ENCODE assay signal across 18 mouse cellular contexts in the genomic region with DNA sequence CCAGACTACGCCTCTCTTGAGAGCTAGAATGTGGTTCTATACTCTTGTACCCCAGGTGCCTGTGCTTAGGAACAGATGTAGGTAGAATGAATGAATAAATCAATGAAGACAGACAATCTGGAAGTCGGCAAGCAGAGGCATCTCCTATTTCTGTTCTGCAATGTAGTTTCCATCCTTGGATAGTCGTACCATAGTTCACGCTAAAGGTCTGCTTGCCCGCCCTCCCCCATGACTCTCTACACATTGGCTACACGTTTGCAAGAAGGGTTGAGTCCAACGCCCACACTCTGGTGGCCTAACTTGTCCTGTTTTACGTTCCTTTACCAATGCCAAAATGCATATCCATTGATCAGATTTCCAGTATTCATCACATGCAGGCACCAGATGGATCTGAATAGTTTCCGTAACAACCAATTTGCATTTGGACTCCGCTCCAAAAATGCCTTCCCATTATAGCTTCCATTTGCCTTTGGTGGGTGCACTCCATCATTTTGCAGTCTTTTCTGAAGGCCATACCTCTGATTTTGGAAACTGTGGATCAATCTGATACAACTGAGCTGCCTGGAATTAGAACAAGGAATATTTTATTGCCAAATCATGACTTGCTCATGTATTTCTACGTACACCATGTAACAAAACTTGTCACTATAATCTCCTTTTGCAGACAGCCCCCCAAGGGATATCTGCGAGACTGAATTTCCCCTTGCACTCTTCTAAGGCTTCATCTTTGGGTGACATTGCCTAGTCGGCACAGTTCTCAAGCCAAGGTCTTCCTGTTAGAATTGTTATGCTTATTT.
DNase-seq lines count a peak whose midpoint lies in the region; ATAC-seq lines count a peak whose summit lies in the region.
"Had no signal": no experiment of that assay in that cellular context is flagged by ENCODE, and none has a peak within 500 bp of the region (broad histone marks: within the 10 kb centered on the region; RNA-seq: fewer than 3 reads in every experiment).

No protein-coding gene starts in this region.

- ATAC-seq in forebrain, embryonic 14.5 days, result peak; percentile 60; the same call in 1 of the 2 replicates
- no peak for ATAC-seq in forebrain, embryonic 11.5 days (replicated peaks; ENCODE audit: low FRiP score)
- ATAC-seq in forebrain, embryonic 16.5 days, result peak; percentile 78
- no peak for ATAC-seq in inflammation-experienced regulatory T-cells, adult 6 months
- ATAC-seq: activated CD4-positive, CD25-positive, alpha-beta regulatory T cell, adult 4 months; intestine, embryonic 16.5 days had no signal

- no peaks in the 10 kb centered on the region for H3K27me3 ChIP-seq in forebrain, embryonic 14.5 days (replicated peaks; ENCODE audit: control insufficient read depth, insufficient read depth, low read length)
- no peaks in the 10 kb centered on the region for H3K27me3 ChIP-seq in forebrain, embryonic 11.5 days (ENCODE audit: control insufficient read depth, insufficient read depth, low read length)
- H3K27me3 ChIP-seq in forebrain, embryonic 16.5 days (replicated peaks; ENCODE audit: control insufficient read depth, insufficient read depth, low read length), result no peaks in the 10 kb centered on the region
- H3K27me3 ChIP-seq: neural tube, embryonic 12.5 days; stomach, embryonic 15.5 days had no signal

- peaks cover 10% of the 10 kb centered on the region for H3K4me1 ChIP-seq in forebrain, embryonic 14.5 days (ENCODE audit: control insufficient read depth, insufficient read depth, low read length)
- H3K4me1 ChIP-seq in forebrain, embryonic 11.5 days (replicated peaks; ENCODE audit: control insufficient read depth, insufficient read depth, low read length), result no peaks in the 10 kb centered on the region
- peaks cover 15% of the 10 kb centered on the region for H3K4me1 ChIP-seq in forebrain, embryonic 16.5 days (replicated peaks; ENCODE audit: control insufficient read depth, insufficient read depth, low read length)
- H3K4me1 ChIP-seq: neural tube, embryonic 12.5 days; stomach, embryonic 15.5 days had no signal

- no peaks in the 10 kb centered on the region for H3K36me3 ChIP-seq in forebrain, embryonic 14.5 days (ENCODE audit: control insufficient read depth, insufficient read depth, low read length)
- no peaks in the 10 kb centered on the region for H3K36me3 ChIP-seq in forebrain, embryonic 11.5 days (ENCODE audit: control insufficient read depth, insufficient read depth, low read length)
- H3K36me3 ChIP-seq in forebrain, embryonic 16.5 days (ENCODE audit: control insufficient read depth, insufficient read depth), result no peaks in the 10 kb centered on the region
- H3K36me3 ChIP-seq: neural tube, embryonic 12.5 days; stomach, embryonic 15.5 days had no signal

- H3K27ac ChIP-seq in forebrain, embryonic 14.5 days (ENCODE audit: low read depth, low read length), result peak overlapping the region; percentile 23; the same call in 1 of the 2 replicates
- no peak overlapping the region for H3K27ac ChIP-seq in forebrain, embryonic 11.5 days (ENCODE audit: low read depth, low read length)
- peak overlapping the region; percentile 84 for H3K27ac ChIP-seq in forebrain, embryonic 16.5 days (ENCODE audit: low read length)
- H3K27ac ChIP-seq: liver, embryonic 14.5 days; neural tube, embryonic 12.5 days; stomach, embryonic 15.5 days had no signal

- peak; percentile 78 for DNase-seq in forebrain, embryonic 14.5 days (ENCODE audit: low spot score)
- no peak for DNase-seq in forebrain, embryonic 11.5 days (ENCODE audit: low spot score)
- peak; percentile 68 to 70 for DNase-seq in layer of hippocampus, adult 8-10 months (ENCODE audit: low spot score in 2 of 2)
- peak; percentile 20 for DNase-seq in right cerebral cortex, postnatal 14 days
- DNase-seq in heart, adult 8-10 months (ENCODE audit: low spot score), result no peak
- DNase-seq in thymus, postnatal 0 days (ENCODE audit: low spot score), result no peak
- DNase-seq: adrenal gland, postnatal 36 days; cerebellum, postnatal 25 days; kidney, postnatal 25 days; lung, postnatal 14 days; thymus, postnatal 36 days had no signal

- 57% methylated on average over 13 of the region's 13 CpGs for WGBS in forebrain, embryonic 14.5 days
- WGBS in forebrain, embryonic 11.5 days, result 90% methylated on average over 13 of the region's 13 CpGs
- 47% methylated on average over 13 of the region's 13 CpGs for WGBS in forebrain, embryonic 16.5 days

- H3K9me3 ChIP-seq in forebrain, embryonic 14.5 days (replicated peaks; ENCODE audit: control insufficient read depth, low read length), result no peaks in the 10 kb centered on the region
- H3K9me3 ChIP-seq in forebrain, embryonic 11.5 days (ENCODE audit: control insufficient read depth, low read length), result no peaks in the 10 kb centered on the region
- no peaks in the 10 kb centered on the region for H3K9me3 ChIP-seq in forebrain, embryonic 16.5 days (ENCODE audit: control insufficient read depth, low read length)
- H3K9me3 ChIP-seq: neural tube, embryonic 12.5 days; stomach, embryonic 15.5 days had no signal

- H3K4me2 ChIP-seq in forebrain, embryonic 14.5 days (ENCODE audit: low read length), result no peak overlapping the region
- H3K4me2 ChIP-seq in forebrain, embryonic 11.5 days (ENCODE audit: low read depth, low read length, severe bottlenecking), result no peak overlapping the region
- peak overlapping the region; percentile 14; the same call in 1 of the 2 replicates for H3K4me2 ChIP-seq in forebrain, embryonic 16.5 days (ENCODE audit: low read length)
- H3K4me2 ChIP-seq: neural tube, embryonic 12.5 days; stomach, embryonic 15.5 days had no signal

- no peak overlapping the region for H3K9ac ChIP-seq in forebrain, embryonic 14.5 days (ENCODE audit: low read length)
- no peak overlapping the region for H3K9ac ChIP-seq in forebrain, embryonic 11.5 days (ENCODE audit: low read length)
- no peak overlapping the region for H3K9ac ChIP-seq in forebrain, embryonic 16.5 days (replicated peaks; ENCODE audit: low read depth, low read length)
- H3K9ac ChIP-seq: liver, embryonic 14.5 days; neural tube, embryonic 12.5 days; stomach, embryonic 15.5 days had no signal

- H3K4me3 ChIP-seq in forebrain, embryonic 14.5 days (ENCODE audit: low read depth, low read length), result no peak overlapping the region
- no peak overlapping the region for H3K4me3 ChIP-seq in forebrain, embryonic 11.5 days (ENCODE audit: low read depth, low read length)
- H3K4me3 ChIP-seq in forebrain, embryonic 16.5 days (replicated peaks; ENCODE audit: low read length), result no peak overlapping the region
- H3K4me3 ChIP-seq: neural tube, embryonic 12.5 days; stomach, embryonic 15.5 days had no signal

Comparison
In these comparisons a context has a peak if more than half of its experiments do, and no peak if none do; other contexts are left out.
1. ATAC-seq: peak in forebrain, embryonic 14.5 days (single experiment) and forebrain, embryonic 16.5 days (single experiment); none in forebrain, embryonic 11.5 days (single experiment) and inflammation-experienced regulatory T-cells, adult 6 months (single experiment).
2. DNase-seq: peak in forebrain, embryonic 14.5 days (single experiment), layer of hippocampus, adult 8-10 months (2 of 2) and right cerebral cortex, postnatal 14 days (single experiment); none in forebrain, embryonic 11.5 days (single experiment), heart, adult 8-10 months (single experiment) and thymus, postnatal 0 days (single experiment).